Mouse (Mus musculus) testis, adult 2 months (tissue): ENCODE data around the gene Trim63. TPM values are rescaled to one million over a fixed set of nuclear protein-coding genes. Genes with fewer than 3 reads are reported as not detected.
"Not testable (repeated sequence)": the region's sequence is repeated elsewhere in the genome, so short reads cannot be mapped to it uniquely, and the experiment has no call there.

Experiments
- H3K27ac ChIP-seq: fragments of 200-500 bp; 2 replicates; pipeline ENCODE4 v1.5.1; 2012; ENCODE audit warnings: low read depth, low read length; ENCODE audit not compliant: control insufficient read depth, insufficient read depth
- H3K27me3 ChIP-seq: fragments of 200-500 bp; 2 replicates; pipeline ENCODE4 v1.6.1; 2012; ENCODE audit warnings: mild to moderate bottlenecking, low read length, moderate library complexity; ENCODE audit not compliant: control insufficient read depth, insufficient read depth
- H3K36me3 ChIP-seq: fragments of 200-500 bp; 2 replicates; pipeline ENCODE4 v1.6.1; 2012; ENCODE audit warnings: mild to moderate bottlenecking, low read length; ENCODE audit not compliant: control insufficient read depth, insufficient read depth
- H3K4me1 ChIP-seq: fragments of 200-500 bp; 2 replicates; pipeline ENCODE4 v1.6.1; 2012; ENCODE audit warnings: low read length; ENCODE audit not compliant: control insufficient read depth, insufficient read depth
- H3K4me3 ChIP-seq: fragments of 200-500 bp; 2 replicates; pipeline ENCODE4 v1.5.1; 2012; ENCODE audit warnings: low read depth, mild to moderate bottlenecking, low read length, moderate library complexity, mixed read lengths; ENCODE audit not compliant: control insufficient read depth
- CTCF ChIP-seq: fragments of 200-500 bp; IDR thresholded peaks from 2 replicates; pipeline ENCODE4 v1.5.1; 2012; ENCODE audit warnings: low read depth, mild to moderate bottlenecking, inconsistent platforms, low read length, moderate library complexity; ENCODE audit not compliant: control insufficient read depth, insufficient read depth, insufficient replicate concordance
- POLR2A ChIP-seq: fragments of 200-500 bp; IDR thresholded peaks from 2 replicates; pipeline ENCODE4 v1.6.1; 2012; ENCODE audit warnings: low read depth, mild to moderate bottlenecking, inconsistent platforms, low read length, moderate library complexity; ENCODE audit not compliant: control insufficient read depth
- polyA plus RNA-seq: library from polyadenylated mRNA; depleted of rRNA; stranded (reverse); fragments of >200 nt; gene quantifications from 2 replicates; pipeline ENCODE4 v1.2.3, GENCODE M21; 2012

Trim63 gene
- polyA plus RNA-seq, 1 experiment = 1.6 TPM

GRCm38 (mm10) chr4:134321524-134321923, 6.6 kb downstream of the Trim63 start:
- Histone ChIP-seq H3K4me3 (no peak overlapping the region), H3K4me1 (peaks cover 3% of the 10 kb centered on the region), H3K27ac (no peak overlapping the region), H3K27me3 (no peaks in the 10 kb centered on the region), H3K36me3 (no peaks in the 10 kb centered on the region)
- TF ChIP-seq CTCF (no peak; the same call in 1 of the 2 replicates), POLR2A (no peak)

- Histone ChIP-seq H3K4me3 (no peak overlapping the region), H3K27ac (no peak overlapping the region), H3K36me3 (no peaks in the 10 kb centered on the region), H3K4me1 (no peaks in the 10 kb centered on the region), H3K27me3 (no peaks in the 10 kb centered on the region)
- TF ChIP-seq CTCF (no peak), POLR2A (no peak)
Measured at GRCm38 (mm10) chr4:134324655-134325054, 9.7 kb downstream of the Trim63 start.

- H3K4me3 ChIP-seq = no peak overlapping the region
- no peaks in the 10 kb centered on the region for H3K36me3 ChIP-seq
- no peaks in the 10 kb centered on the region for H3K4me1 ChIP-seq
- TF ChIP-seq CTCF (no peak), POLR2A (no peak)
- H3K27ac ChIP-seq = peak overlapping the region; percentile 51
- no peaks in the 10 kb centered on the region for H3K27me3 ChIP-seq
Measured at GRCm38 (mm10) chr4:134326859-134327530, 12.1 kb downstream of the Trim63 start.

DNA sequence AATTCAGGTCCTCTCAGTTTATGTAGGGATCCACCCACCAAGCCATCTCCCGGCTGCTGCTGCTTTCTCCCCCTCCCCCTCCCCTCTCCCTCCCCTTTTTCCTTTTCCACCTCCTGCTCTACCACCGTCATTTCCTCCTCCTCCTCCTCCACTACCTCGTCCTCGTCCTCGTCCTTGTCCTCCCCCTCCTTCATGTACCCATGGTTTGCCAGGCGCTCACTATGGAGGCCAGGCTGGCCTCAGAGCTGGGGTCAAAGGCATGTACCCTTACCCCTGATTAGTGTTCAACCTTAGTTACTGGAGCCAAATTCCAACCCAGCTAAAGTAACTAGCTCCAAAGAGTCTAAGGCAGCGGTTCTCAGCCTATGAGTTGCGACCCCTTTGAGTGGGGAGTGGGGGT, 13.2 kb downstream of the Trim63 start:
- H3K27ac ChIP-seq = no peak overlapping the region
- H3K4me1 ChIP-seq = no peaks in the 10 kb centered on the region
- TF ChIP-seq POLR2A (no peak), CTCF (no peak)
- no peaks in the 10 kb centered on the region for H3K27me3 ChIP-seq
- no peak overlapping the region for H3K4me3 ChIP-seq
- no peaks in the 10 kb centered on the region for H3K36me3 ChIP-seq

DNA sequence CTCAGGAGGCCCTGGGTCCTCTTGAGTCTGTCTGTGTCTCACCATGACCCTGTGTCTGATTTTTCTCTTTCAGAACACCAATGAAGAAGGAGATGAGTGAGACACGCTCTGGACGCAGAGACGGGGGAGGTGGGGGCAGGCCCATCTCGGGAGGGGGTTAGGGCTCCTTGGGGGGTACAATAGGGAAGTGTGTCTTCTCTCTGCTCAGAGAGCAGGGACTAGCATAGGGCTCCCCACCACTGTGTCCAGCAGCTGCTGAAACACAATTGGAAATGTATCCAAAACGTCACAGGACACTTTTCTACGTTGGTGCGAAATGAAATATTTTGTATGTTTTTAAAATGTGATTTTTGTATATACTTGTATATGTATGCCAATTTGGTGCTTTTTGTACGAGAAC, 13.9 kb downstream of the Trim63 start:
- Histone ChIP-seq H3K27me3 (no peaks in the 10 kb centered on the region), H3K27ac (no peak overlapping the region), H3K4me1 (no peaks in the 10 kb centered on the region), H3K36me3 (no peaks in the 10 kb centered on the region), H3K4me3 (no peak overlapping the region)
- TF ChIP-seq CTCF (no peak), POLR2A (no peak)

DNA sequence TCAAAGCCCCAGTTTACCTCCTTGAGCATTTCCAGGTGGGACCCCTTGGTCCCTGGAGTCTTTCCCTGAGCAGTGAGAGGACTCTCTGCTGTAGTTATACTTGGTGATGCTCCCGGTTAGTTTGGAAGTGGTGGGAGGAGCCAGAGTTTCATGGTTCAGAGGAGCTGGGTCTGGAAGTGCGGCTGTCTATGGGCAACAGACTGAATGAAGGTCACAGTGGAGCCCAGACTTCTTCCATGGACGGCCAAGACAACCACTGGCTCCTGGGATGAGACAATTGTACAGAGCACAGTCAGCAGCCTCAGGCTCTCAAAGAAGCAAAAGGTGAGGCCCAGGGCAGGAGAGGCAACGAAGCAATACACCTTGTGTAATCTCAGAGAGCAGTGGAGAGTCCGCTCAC, 15.4 kb downstream of the Trim63 start:
- Histone ChIP-seq H3K36me3 (no peaks in the 10 kb centered on the region), H3K27me3 (no peaks in the 10 kb centered on the region), H3K4me1 (no peaks in the 10 kb centered on the region), H3K27ac (no peak overlapping the region), H3K4me3 (no peak overlapping the region)
- TF ChIP-seq CTCF (no peak), POLR2A (no peak)

GRCm38 (mm10) chr4:134341231-134341630, 26.3 kb downstream of the Trim63 start:
- peak overlapping the region; percentile 81 for H3K27ac ChIP-seq
- peaks cover 17% of the 10 kb centered on the region for H3K4me1 ChIP-seq
- not testable (repeated sequence) for H3K36me3 ChIP-seq, H3K27me3 ChIP-seq, H3K4me3 ChIP-seq

DNA sequence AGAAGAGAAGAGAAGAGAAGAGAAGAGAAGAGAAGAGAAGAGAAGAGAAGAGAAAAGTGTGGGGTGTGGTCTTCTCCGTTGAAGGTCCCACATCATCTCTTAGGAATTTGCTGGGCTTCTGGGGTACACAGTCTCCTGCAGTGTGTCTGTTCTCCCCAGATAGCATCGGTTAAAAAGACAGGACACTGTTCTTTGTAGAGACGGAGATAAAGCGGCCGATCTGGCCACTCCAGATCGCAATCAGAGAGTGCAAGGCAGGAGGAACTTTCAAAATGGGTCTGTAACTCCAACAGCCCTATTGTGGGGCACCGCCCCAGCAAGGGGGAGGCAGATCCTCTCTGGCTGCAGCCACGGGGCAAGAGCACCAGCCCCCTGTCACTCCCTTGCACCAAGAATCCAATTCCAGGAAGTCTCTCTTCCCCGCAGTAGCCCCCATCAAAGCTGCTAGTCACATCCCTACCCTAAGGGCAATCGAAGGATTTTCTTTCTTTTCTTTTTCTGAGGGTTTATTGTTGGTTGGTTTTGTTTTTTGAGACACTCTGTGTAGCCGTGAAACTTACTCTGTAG, 27.4 kb downstream of the Trim63 start:
- Histone ChIP-seq H3K36me3 (no peaks in the 10 kb centered on the region), H3K27me3 (peaks cover 2% of the 10 kb centered on the region; the same call in 1 of the 2 replicates), H3K4me3 (no peak overlapping the region), H3K4me1 (peaks cover 17% of the 10 kb centered on the region), H3K27ac (peak overlapping the region; percentile 79)
- TF ChIP-seq CTCF (no peak), POLR2A (no peak)
